Mouse (Mus musculus) CH12.LX (cell line): ENCODE results near the gene Tmcc1. TPM values are rescaled to one million over a fixed set of nuclear protein-coding genes. Genes with fewer than 3 reads are reported as not detected.

Experiments used
- DNase-seq: peaks from one replicate; pipeline ENCODE4 v3.0.0-alpha.2; 2013; ENCODE audit errors: extremely low read depth
- H3K27ac ChIP-seq: 2 replicates; pipeline ENCODE4 v1.5.1; 2012; ENCODE audit warnings: low read depth, mild to moderate bottlenecking, control low read depth, moderate library complexity; ENCODE audit not compliant: insufficient read depth
- H3K27me3 ChIP-seq: replicated peaks from 2 replicates; pipeline ENCODE3; 2012; ENCODE audit warnings: inconsistent platforms
- H3K36me3 ChIP-seq, 2 experiments: replicated peaks in 1 of 2; 2 replicates each; pipeline versions ENCODE3 to v1.6.1; 2012; ENCODE audit warnings: inconsistent platforms in 1 of 2, low read length in 1 of 2, mild to moderate bottlenecking in 1 of 2, mixed read lengths in 1 of 2, moderate library complexity in 1 of 2; ENCODE audit not compliant: control insufficient read depth in 1 of 2, insufficient read depth in 1 of 2
- H3K4me1 ChIP-seq, 2 experiments: 2 replicates each; pipeline ENCODE4 v1.6.1; 2012; ENCODE audit warnings: inconsistent platforms in 1 of 2, moderate library complexity in 1 of 2; ENCODE audit not compliant: insufficient read depth in 2 of 2, control insufficient read depth in 1 of 2
- H3K4me2 ChIP-seq: 2 replicates; pipeline ENCODE4 v1.6.1; 2012; ENCODE audit warnings: low read depth, mild to moderate bottlenecking, control low read depth; ENCODE audit not compliant: poor library complexity, insufficient read depth, severe bottlenecking
- H3K4me3 ChIP-seq, 3 experiments: fragments of 150-350 bp in 1 of 3; sonication (generic) in 1 of 3; replicated peaks in 1 of 3; 2 replicates each; pipeline versions ENCODE3 to v1.5.1; 2011 to 2012; ENCODE audit warnings: low read depth in 2 of 3, low read length in 2 of 3, mild to moderate bottlenecking in 2 of 3, moderate library complexity in 2 of 3, control low read depth in 1 of 3, improper control_type of control experiment in 1 of 3, inconsistent platforms in 1 of 3, mixed read lengths in 1 of 3; ENCODE audit not compliant: poor library complexity in 1 of 3
- H3K79me2 ChIP-seq: replicated peaks from 2 replicates; pipeline ENCODE4 v1.6.1; 2012; ENCODE audit warnings: mild to moderate bottlenecking, moderate library complexity; ENCODE audit not compliant: control insufficient read depth, poor library complexity, insufficient read depth, severe bottlenecking; ENCODE audit errors: extremely low read depth
- H3K9ac ChIP-seq: 2 replicates; pipeline ENCODE4 v1.6.1; 2012; ENCODE audit warnings: low read depth, mild to moderate bottlenecking, control low read depth, moderate library complexity; ENCODE audit not compliant: insufficient read depth
- H3K9me3 ChIP-seq: replicated peaks from 2 replicates; pipeline ENCODE3; 2012; ENCODE audit warnings: low read length, inconsistent platforms, mixed read lengths
- BHLHE40 ChIP-seq: IDR thresholded peaks from 2 replicates; pipeline ENCODE4 v1.6.1; 2011; ENCODE audit warnings: mild to moderate bottlenecking, low read depth, low read length, improper control_type of control experiment
- CHD2 ChIP-seq: IDR thresholded peaks from 2 replicates; pipeline ENCODE4 v1.6.1; 2011; ENCODE audit warnings: low read length, improper control_type of control experiment
- CTCF ChIP-seq, 2 experiments: IDR thresholded peaks in 1 of 2; conservative IDR thresholded peaks in 1 of 2; 2 replicates each; pipeline ENCODE4 v1.5.1; 2011 to 2012; ENCODE audit warnings: low read depth in 2 of 2, low read length in 2 of 2, improper control_type of control experiment in 1 of 2, inconsistent platforms in 1 of 2, mild to moderate bottlenecking in 1 of 2, moderate library complexity in 1 of 2
- E2F4 ChIP-seq: IDR thresholded peaks from 2 replicates; pipeline ENCODE4 v1.6.1; 2011; ENCODE audit warnings: low read depth, low read length, improper control_type of control experiment; ENCODE audit not compliant: insufficient replicate concordance
- ELF1 ChIP-seq: IDR thresholded peaks from 2 replicates; pipeline ENCODE4 v1.6.1; 2014; ENCODE audit warnings: low read depth, mild to moderate bottlenecking, inconsistent platforms, low read length, improper control_type of control experiment
- EP300 ChIP-seq: IDR thresholded peaks from 2 replicates; pipeline ENCODE4 v1.6.1; 2011; ENCODE audit warnings: low read length, improper control_type of control experiment
- ETS1 ChIP-seq: conservative IDR thresholded peaks from 2 replicates; pipeline ENCODE4 v1.6.1; 2012; ENCODE audit warnings: low read depth, mild to moderate bottlenecking, inconsistent platforms, low read length, improper control_type of control experiment, moderate library complexity
- GABPA ChIP-seq: IDR thresholded peaks from 2 replicates; pipeline ENCODE4 v1.6.1; 2012; ENCODE audit warnings: low read depth, low read length, improper control_type of control experiment, inconsistent platforms; ENCODE audit not compliant: insufficient replicate concordance
- IRF4 ChIP-seq: IDR thresholded peaks from 2 replicates; pipeline ENCODE4 v1.6.1; 2014; ENCODE audit warnings: low read depth, mild to moderate bottlenecking, inconsistent platforms, low read length, improper control_type of control experiment
- KAT2A ChIP-seq: IDR thresholded peaks from 2 replicates; pipeline ENCODE4 v1.6.1; 2012; ENCODE audit warnings: low read length, improper control_type of control experiment, inconsistent platforms; ENCODE audit not compliant: insufficient replicate concordance
- MAFK ChIP-seq: IDR thresholded peaks from 2 replicates; pipeline ENCODE4 v1.6.1; 2011; ENCODE audit warnings: low read length, improper control_type of control experiment; ENCODE audit not compliant: insufficient replicate concordance
- MAX ChIP-seq: IDR thresholded peaks from 2 replicates; pipeline ENCODE4 v1.6.1; 2011; ENCODE audit warnings: low read length, improper control_type of control experiment
- MAZ ChIP-seq: IDR thresholded peaks from 2 replicates; pipeline ENCODE4 v1.6.1; 2012; ENCODE audit warnings: low read depth, mild to moderate bottlenecking, inconsistent platforms, low read length, improper control_type of control experiment, moderate library complexity
- MEF2A ChIP-seq: IDR thresholded peaks from 2 replicates; pipeline ENCODE4 v1.6.1; 2014; ENCODE audit warnings: low read depth, mild to moderate bottlenecking, inconsistent platforms, low read length, improper control_type of control experiment, borderline replicate concordance
- MXI1 ChIP-seq: IDR thresholded peaks from 2 replicates; pipeline ENCODE4 v1.6.1; 2011; ENCODE audit warnings: mild to moderate bottlenecking, low read depth, low read length, improper control_type of control experiment
- MYC ChIP-seq: IDR thresholded peaks from 2 replicates; pipeline ENCODE4 v1.6.1; 2011; ENCODE audit warnings: low read depth, mild to moderate bottlenecking, improper control_type of control experiment, low read length
- NELFE ChIP-seq: IDR thresholded peaks from 2 replicates; pipeline ENCODE4 v1.6.1; 2011; ENCODE audit warnings: low read depth, low read length, improper control_type of control experiment
- NRF1 ChIP-seq: IDR thresholded peaks from 2 replicates; pipeline ENCODE4 v1.6.1; 2014; ENCODE audit warnings: low read depth, mild to moderate bottlenecking, inconsistent platforms, low read length, improper control_type of control experiment, moderate library complexity
- POLR2A ChIP-seq: IDR thresholded peaks from 2 replicates; pipeline ENCODE4 v1.6.1; 2011; ENCODE audit warnings: low read depth, mild to moderate bottlenecking, improper control_type of control experiment, low read length
- SIN3A ChIP-seq: IDR thresholded peaks from 2 replicates; pipeline ENCODE4 v1.6.1; 2012; ENCODE audit warnings: low read length, improper control_type of control experiment, inconsistent platforms
- SMC3 ChIP-seq: IDR thresholded peaks from 2 replicates; pipeline ENCODE4 v1.6.1; 2011; ENCODE audit warnings: low read depth, low read length, improper control_type of control experiment
- TBP ChIP-seq: conservative IDR thresholded peaks from 2 replicates; pipeline ENCODE4 v1.6.1; 2011; ENCODE audit warnings: low read depth, low read length, improper control_type of control experiment
- USF2 ChIP-seq: conservative IDR thresholded peaks from 2 replicates; pipeline ENCODE4 v1.6.1; 2011; ENCODE audit warnings: low read depth, low read length, improper control_type of control experiment
- ZC3H11A ChIP-seq: IDR thresholded peaks from 2 replicates; pipeline ENCODE4 v1.6.1; 2012; ENCODE audit warnings: low read depth, mild to moderate bottlenecking, inconsistent platforms, low read length, improper control_type of control experiment
- ZKSCAN1 ChIP-seq: IDR thresholded peaks from 2 replicates; pipeline ENCODE4 v1.6.1; 2012; ENCODE audit warnings: low read depth, inconsistent platforms, low read length, improper control_type of control experiment, borderline replicate concordance
- ZMIZ1 ChIP-seq: IDR thresholded peaks from 2 replicates; pipeline ENCODE4 v1.6.1; 2012; ENCODE audit warnings: low read depth, mild to moderate bottlenecking, inconsistent platforms, low read length, improper control_type of control experiment
- ZNF384 ChIP-seq: IDR thresholded peaks from 2 replicates; pipeline ENCODE4 v1.6.1; 2012; ENCODE audit warnings: low read depth, low read length, improper control_type of control experiment, inconsistent platforms
- dilution Hi-C: fragments of 300-500 bp; cut with MboI; formaldehyde crosslinking; loops from 2 replicates; pipeline ENCODE4 v1.14.3; 2020; ENCODE audit warnings: low sequenced_read_pairs; ENCODE audit not compliant: extremely low pct_unique_long_range_greater_than_20kb, extremely low pct_ligation_motif_present
- in situ Hi-C: fragments of 300-500 bp; cut with MboI; formaldehyde crosslinking; loops from 3 replicates; pipeline ENCODE4 v1.14.3; 2019; ENCODE audit warnings: low sequenced_read_pairs, low pct_ligation_motif_present, low pct_unique_long_range_greater_than_20kb, mixed read lengths
- polyA plus RNA-seq: library from polyadenylated mRNA; unstranded; fragments of >175 nt; gene quantifications from 2 replicates; pipeline ENCODE4 v1.2.1, GENCODE M21; 2012; ENCODE audit warnings: low read depth; ENCODE audit not compliant: insufficient read length
- total RNA-seq, 2 experiments: library from RNA; depleted of rRNA; stranded (reverse); fragments of 300-350 nt in 1 of 2; fragments of >200 nt in 1 of 2; gene quantifications; 2 replicates each; pipeline ENCODE4 v1.2.3; 2012 to 2014

The Tmcc1 gene
- total and polyA plus RNA-seq, 3 experiments: 3.6 to 60.8 (median 3.7) TPM

GRCm38 (mm10) chr6:116055766-116056165, 137.5 kb downstream of the Tmcc1 start:
- Histone ChIP-seq H3K9me3 (no peaks in the 10 kb centered on the region), H3K4me3 (no peak overlapping the region), H3K36me3 (no peaks in the 10 kb centered on the region), H3K4me1 (peaks cover 4 to 14% of the 10 kb centered on the region in 2 experiments; a peak in 3 of 4 replicates), H3K27me3 (no peaks in the 10 kb centered on the region), H3K79me2 (no peaks in the 10 kb centered on the region; the same call in 1 of the 2 replicates), H3K9ac (no peak overlapping the region), H3K4me2 (no peak overlapping the region), H3K27ac (no peak overlapping the region)
- in situ Hi-C loops (no loop called here), dilution Hi-C loops (no loop called here)
- TF ChIP-seq EP300: no peak
- no peak for TF ChIP-seq GABPA
- TF ChIP-seq SIN3A: no peak
- TF ChIP-seq NELFE: no peak
- no peak for TF ChIP-seq IRF4
- TF ChIP-seq E2F4: no peak
- TF ChIP-seq USF2: no peak
- TF ChIP-seq MYC: no peak
- no peak for TF ChIP-seq CHD2
- TF ChIP-seq MAX: no peak
- no peak for TF ChIP-seq KAT2A
- TF ChIP-seq ETS1: no peak
- no peak for TF ChIP-seq BHLHE40
- no peak for TF ChIP-seq POLR2A
- no peak for TF ChIP-seq MAZ
- no peak for DNase-seq

- in situ Hi-C loops (no loop called here), dilution Hi-C loops (no loop called here)
- TF ChIP-seq TBP: no peak
- TF ChIP-seq ZC3H11A: no peak
- no peak for TF ChIP-seq CTCF (conservative IDR thresholded peaks at IDR 0.05 in 1 of 2, IDR thresholded peaks at IDR 0.05 in 1 of 2; ENCODE audit: low read depth in 2 of 2, low read length in 2 of 2)
- no peak for TF ChIP-seq NRF1
- TF ChIP-seq SIN3A: no peak
- TF ChIP-seq MAFK: no peak
- no peak for TF ChIP-seq ZMIZ1
- no peak for TF ChIP-seq MEF2A
- no peak for TF ChIP-seq ZKSCAN1
- no peak for TF ChIP-seq SMC3
- no peak for TF ChIP-seq EP300
- TF ChIP-seq MXI1: no peak
- TF ChIP-seq ZNF384: no peak
- TF ChIP-seq ELF1: no peak
- no peak for TF ChIP-seq KAT2A
- no peak for TF ChIP-seq GABPA
- Histone ChIP-seq H3K27me3 (no peaks in the 10 kb centered on the region), H3K4me2 (no peak overlapping the region), H3K9ac (no peak overlapping the region), H3K4me1 (peaks cover 4 to 18% of the 10 kb centered on the region in 2 experiments; a peak in 3 of 4 replicates), H3K36me3 (no peaks in the 10 kb centered on the region), H3K9me3 (no peaks in the 10 kb centered on the region), H3K27ac (no peak overlapping the region), H3K4me3 (no peak overlapping the region), H3K79me2 (no peaks in the 10 kb centered on the region; the same call in 1 of the 2 replicates)
- no peak for DNase-seq
Observed at GRCm38 (mm10) chr6:116055001-116055471, 138.2 kb downstream of the Tmcc1 start.
